Mouse (Mus musculus) MEL-GATA-1-ER (cell line): ENCODE data around the gene Asap2.

Experiments
- DNase-seq: peaks from one replicate; pipeline ENCODE4 v3.0.0-alpha.2; 2012; ENCODE audit warnings: low read depth; ENCODE audit errors: extremely low read depth

Asap2 gene

GRCm38 (mm10) chr12:21165891-21166342 is 175.7 kb downstream of the Asap2 start:
- no peak for DNase-seq

- DNase-seq: no peak
These were observed 176.8 kb downstream of the Asap2 start for GRCm38 (mm10) chr12:21166884-21167575.

- DNase-seq: no peak
These were observed 177.5 kb downstream of the Asap2 start for GRCm38 (mm10) chr12:21167741-21168140.

- no peak for DNase-seq
These were observed 177.9 kb downstream of the Asap2 start for GRCm38 (mm10) chr12:21168149-21168548.

- no peak for DNase-seq
These were observed 181.7 kb downstream of the Asap2 start for GRCm38 (mm10) chr12:21171776-21172490.

GRCm38 (mm10) chr12:21173847-21174412 is 183.7 kb downstream of the Asap2 start:
- no peak for DNase-seq

GRCm38 (mm10) chr12:21176399-21176798 is 186.1 kb downstream of the Asap2 start:
- no peak for DNase-seq

GRCm38 (mm10) chr12:21177123-21177698 is 187.0 kb downstream of the Asap2 start:
- no peak for DNase-seq

DNA sequence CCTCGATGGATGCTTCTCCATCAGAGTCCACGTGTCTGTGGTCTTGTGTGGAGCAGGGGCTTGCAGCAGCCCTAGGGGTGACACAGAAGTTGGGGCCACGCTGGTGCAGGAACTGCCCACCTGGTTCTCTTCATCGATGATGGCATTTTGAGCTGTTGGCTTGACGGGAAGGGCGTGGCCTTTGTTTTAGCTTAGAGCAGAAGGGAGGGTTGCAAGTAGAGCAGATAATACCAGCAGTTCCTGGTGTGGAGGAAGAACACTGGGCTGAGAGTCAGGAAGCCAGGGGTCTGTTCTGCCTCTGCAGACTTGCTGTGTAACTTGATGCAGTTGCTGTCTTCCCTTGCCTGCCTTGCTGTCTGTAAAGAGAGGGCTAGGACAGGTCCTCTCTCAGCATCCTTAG is 189.8 kb downstream of the Asap2 start:
- DNase-seq: no peak

DNA sequence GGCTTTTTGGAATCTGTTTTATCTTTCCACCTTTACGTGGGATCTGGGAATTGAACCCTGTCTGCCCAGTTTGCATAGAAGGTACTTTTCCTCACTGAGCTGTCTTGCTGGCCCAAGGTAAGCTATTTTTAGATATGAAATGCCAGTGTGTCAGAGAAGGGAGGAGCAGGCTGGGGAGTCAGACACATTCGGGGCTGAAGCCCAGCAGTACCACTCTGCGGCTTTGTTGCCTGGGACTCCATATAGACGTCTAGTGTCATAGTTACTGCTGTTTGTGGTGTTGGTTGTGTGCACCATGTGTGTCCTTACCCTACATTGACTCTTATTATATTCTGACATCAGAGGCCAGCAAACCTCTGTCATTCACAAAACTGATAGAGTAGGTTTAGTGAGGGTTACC is 192.5 kb downstream of the Asap2 start:
- DNase-seq: no peak

GRCm38 (mm10) chr12:21183321-21183720 is 193.1 kb downstream of the Asap2 start:
- DNase-seq: no peak

GRCm38 (mm10) chr12:21186145-21186544 is 195.9 kb downstream of the Asap2 start:
- DNase-seq: no peak

- DNase-seq: no peak
These were observed 198.6 kb downstream of the Asap2 start for GRCm38 (mm10) chr12:21188880-21189279.

GRCm38 (mm10) chr12:21191546-21191945 is 201.3 kb downstream of the Asap2 start:
- DNase-seq: no peak

DNA sequence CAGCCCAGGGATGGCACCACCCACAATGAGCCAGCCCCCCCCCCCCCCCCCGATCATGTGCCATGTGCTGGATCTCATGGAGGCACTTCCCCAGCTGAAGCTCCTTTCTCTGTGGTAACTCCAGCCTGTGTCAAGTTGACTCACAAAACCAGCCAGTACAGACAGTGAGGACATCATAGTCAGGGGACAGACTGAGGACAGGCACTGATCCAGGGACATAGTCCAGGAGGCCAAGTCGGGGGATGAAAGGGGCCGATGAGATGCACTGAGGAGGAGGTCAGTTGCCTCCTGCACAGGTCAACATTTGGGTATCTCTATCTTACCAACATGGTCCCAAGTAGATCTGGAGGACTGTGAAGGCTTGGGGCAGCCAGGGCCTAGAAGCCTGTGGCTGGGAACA is 205.2 kb downstream of the Asap2 start:
- no peak for DNase-seq

DNA sequence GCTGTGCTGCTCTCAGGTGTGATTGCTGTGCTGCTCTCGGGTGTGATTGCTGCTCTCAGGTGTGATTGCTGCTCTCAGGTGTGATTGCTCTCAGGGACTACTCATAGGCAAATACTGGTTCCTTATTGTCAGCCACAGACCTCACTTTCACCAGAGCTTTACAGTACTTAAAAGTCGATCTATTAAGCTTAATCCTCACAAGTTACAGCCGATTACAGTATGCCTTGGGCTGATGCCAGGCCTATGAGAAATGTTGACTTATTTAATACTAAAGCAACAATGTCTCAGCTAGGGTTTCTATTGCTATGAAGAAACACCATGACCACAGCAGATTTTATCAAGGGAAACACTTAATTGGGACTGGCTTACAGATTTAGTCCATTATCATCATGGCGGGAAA is 206.2 kb downstream of the Asap2 start:
- no peak for DNase-seq

DNA sequence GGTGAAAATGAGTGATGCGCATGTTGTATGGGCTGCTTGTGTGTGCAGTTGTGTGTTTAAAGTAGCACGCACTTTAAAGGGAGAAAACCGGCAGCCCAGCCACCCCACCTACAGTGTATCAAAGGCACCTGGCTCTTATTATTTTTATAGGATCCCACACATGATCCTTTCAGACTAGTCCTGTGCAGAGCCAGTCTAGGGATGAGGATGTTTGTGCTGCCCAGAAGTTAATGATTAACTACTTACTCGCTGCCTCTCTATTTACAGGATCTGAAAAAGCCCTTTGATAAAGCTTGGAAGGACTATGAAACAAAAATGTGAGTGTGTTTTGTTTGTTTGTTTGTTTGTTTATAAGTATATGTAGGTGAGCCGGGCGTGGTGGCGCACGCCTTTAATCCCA is 210.4 kb downstream of the Asap2 start:
- DNase-seq: no peak

- no peak for DNase-seq
These were observed 211.4 kb downstream of the Asap2 start for GRCm38 (mm10) chr12:21201485-21202269.

- DNase-seq: no peak
These were observed 214.5 kb downstream of the Asap2 start for GRCm38 (mm10) chr12:21204701-21205312.

DNA sequence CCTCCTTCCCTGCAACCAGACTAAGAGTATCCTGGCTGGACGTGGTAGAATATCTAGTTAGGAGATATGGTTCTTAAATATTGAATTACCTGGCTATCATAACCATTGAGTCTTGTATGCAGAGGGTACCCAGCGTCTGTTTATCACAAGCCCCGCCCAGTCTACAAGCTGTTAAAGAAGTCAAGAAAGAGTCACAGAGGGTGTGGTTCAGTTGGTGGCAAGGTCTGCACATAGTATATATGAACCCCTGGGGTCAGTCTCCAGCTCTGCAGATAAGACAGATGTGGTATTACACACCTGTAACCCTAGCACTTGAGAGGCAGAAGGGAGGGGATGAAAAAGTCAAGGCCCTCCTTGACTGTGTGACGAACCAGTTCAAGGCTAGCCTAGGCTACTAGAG is 215.5 kb downstream of the Asap2 start:
- DNase-seq: no peak

- DNase-seq: no peak
These were observed 217.2 kb downstream of the Asap2 start for GRCm38 (mm10) chr12:21207422-21207821.
